Mouse (Mus musculus) liver, adult (tissue): ENCODE measurements around the gene Abhd17b.
A peak's percentile ranks its signal among the peaks of the same experiment; 100 is the strongest.

Experiments used
- GATA4 ChIP-seq: IDR thresholded peaks from 2 replicates; pipeline ENCODE4 v1.6.1; 2014; ENCODE audit warnings: mild to moderate bottlenecking, low read length; ENCODE audit not compliant: insufficient replicate concordance

Abhd17b gene

GRCm38 (mm10) chr19:21643935-21644334 is 9.1 kb upstream of the Abhd17b start:
- no peak for TF ChIP-seq GATA4

DNA sequence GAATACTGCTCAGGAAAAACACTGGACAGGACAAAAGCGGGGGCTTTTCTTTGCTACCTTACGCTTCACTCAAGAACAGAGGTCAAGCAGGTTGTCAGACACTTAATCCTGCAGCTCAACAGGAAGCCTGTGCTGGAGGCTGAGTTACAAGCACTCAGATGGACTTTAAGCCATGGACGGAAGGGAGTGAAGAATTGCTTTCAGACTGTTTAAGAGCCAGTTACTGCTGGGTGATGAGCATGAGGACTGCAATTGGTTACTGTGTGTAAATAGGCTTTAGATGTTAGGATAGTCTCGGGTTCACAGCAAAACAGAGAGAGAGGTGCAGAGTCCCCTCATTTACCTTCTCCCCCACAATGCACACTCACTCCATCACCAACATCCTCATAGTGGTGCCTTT is 7.7 kb upstream of the Abhd17b start:
- TF ChIP-seq GATA4 = no peak

GRCm38 (mm10) chr19:21646142-21646541 is 6.8 kb upstream of the Abhd17b start:
- no peak for TF ChIP-seq GATA4

DNA sequence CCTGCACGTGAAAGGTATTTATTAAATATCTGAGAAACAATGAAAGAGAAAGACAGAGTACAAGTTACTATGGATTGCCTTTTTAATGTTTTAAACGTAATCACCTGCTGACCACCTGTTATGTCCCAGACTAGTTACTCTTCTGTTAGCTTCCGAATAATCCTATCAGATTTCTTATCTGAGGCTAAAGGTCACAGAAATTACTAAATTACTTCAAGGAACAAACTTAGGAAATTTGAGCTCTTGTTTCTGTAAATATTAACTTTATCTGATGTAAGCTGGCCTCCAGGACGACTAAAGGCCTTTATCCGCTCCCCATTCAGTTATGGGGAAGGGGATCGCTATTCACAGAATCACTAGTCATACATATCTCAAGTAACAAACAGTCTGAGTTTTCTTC is 1.3 kb upstream of the Abhd17b start:
- peak; percentile 95 for TF ChIP-seq GATA4

GRCm38 (mm10) chr19:21652285-21653171 is 457 bp upstream of the Abhd17b start, which contains the start of gene 1110059E24Rik:
1110059E24Rik (minus strand) TSS chr19:21652976.
- no peak for TF ChIP-seq GATA4

- TF ChIP-seq GATA4 = no peak
These were observed 1.8 kb downstream of the Abhd17b start for GRCm38 (mm10) chr19:21654788-21655187.

DNA sequence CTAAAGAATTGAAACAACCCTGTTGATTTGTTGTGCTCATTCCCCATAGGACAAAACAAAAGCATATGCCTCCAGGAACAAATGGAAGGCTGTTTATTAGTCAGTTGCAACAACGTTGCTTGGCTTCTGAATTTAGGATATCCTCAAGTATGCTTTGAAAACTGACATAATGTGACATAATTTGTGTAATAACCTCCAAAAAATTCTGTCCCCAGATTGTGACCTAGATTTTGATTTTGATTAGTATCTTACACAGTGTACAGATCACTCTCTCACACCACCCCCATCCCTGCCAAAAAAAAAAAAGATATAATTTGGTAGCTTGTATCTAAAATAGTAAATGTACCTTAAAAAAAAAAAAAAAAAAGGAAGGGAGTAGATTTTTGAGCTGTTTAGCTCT is 7.7 kb downstream of the Abhd17b start:
- no peak for TF ChIP-seq GATA4

- TF ChIP-seq GATA4 = no peak
These were observed 10.9 kb downstream of the Abhd17b start for GRCm38 (mm10) chr19:21663756-21664456.

DNA sequence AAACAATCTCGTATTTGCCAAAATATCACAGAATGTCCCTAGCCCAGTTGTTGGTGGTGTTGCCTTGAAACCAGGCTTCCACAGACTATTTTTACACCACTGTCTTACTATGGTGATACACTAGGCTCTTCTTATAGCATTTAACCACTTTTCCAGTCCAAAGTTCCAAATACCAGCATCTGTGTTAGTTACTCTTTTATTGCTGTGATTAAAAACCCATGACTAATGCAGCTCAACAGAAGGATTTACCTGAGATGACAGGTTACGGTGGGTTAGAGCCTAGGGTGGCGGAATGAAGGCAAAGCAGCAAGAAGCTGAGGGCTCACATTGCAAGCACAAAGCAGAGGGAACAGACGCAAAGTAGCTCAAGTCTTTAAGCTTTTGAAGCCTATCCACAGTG is 16.7 kb downstream of the Abhd17b start:
- no peak for TF ChIP-seq GATA4

DNA sequence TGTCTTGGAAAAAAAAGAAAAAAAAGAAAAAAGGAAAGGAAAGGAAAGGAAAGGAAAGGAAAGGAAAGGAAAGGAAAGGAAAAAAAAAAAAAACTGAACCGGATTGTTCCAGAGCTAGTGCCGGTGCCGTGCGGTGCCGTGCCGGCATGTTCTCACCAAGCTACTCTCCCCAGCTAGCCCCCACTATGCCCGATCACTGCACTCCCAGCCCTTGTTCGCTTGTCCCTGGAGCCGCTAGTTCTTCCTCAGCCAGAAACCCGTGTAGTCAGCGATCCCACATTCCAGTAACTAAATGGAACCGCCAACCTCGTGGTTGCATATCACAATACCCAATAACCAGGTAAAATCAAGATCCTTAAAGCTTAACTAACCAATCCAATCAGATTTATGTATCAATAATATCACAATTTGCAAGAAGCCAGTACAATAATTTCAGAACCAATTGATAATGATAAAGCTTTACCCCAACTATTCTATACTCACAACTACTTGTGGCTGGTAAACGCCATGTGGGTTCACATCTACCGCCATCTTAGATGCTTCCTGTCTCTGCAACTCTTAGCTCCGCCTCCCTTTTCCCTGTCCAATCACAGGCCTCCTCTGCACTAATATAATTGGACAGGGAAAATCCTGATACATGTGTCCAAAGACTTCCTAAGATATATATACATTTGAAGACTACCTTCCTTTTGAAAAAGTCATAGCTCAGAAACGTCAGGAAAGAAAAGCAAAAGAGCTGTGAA is 21.5 kb downstream of the Abhd17b start:
- TF ChIP-seq GATA4 = no peak

DNA sequence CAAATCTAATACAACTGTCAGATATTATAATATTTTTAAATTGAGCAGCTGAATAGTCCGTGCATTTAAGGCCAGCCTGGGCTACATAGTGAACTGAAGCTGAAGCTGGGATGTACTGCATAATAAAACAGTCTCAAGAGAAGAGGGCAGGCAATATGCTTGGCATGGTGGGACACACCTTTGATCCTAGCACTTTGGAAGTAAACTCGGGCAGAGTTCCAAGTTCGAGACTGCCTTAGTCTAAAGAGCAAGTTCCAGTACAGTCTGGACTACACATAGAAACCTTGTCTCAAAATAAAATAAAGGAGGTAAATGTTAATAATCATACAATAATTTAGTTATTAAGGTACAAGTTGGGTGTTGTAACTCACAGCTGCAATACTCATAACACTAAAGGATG is 27.1 kb downstream of the Abhd17b start:
- no peak for TF ChIP-seq GATA4

DNA sequence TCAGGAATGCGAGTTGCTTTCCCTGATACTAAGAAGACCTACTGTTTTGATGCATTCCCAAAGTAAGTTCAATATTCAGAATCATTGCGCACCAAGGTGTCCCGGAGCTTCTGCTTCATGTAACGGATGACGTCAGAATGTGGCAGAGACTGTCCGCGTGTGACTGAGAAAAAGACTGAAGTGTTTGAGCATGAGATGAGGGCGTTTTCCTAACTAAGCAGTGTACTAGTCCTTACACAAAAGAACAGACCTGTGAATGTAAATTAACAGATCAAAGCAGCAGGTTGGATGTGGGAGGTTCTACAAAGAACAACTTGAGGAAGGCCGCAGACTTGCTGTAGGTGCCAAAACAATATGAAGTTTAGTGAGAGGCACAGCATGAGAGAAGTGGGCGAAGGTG is 28.0 kb downstream of the Abhd17b start:
- no peak for TF ChIP-seq GATA4

DNA sequence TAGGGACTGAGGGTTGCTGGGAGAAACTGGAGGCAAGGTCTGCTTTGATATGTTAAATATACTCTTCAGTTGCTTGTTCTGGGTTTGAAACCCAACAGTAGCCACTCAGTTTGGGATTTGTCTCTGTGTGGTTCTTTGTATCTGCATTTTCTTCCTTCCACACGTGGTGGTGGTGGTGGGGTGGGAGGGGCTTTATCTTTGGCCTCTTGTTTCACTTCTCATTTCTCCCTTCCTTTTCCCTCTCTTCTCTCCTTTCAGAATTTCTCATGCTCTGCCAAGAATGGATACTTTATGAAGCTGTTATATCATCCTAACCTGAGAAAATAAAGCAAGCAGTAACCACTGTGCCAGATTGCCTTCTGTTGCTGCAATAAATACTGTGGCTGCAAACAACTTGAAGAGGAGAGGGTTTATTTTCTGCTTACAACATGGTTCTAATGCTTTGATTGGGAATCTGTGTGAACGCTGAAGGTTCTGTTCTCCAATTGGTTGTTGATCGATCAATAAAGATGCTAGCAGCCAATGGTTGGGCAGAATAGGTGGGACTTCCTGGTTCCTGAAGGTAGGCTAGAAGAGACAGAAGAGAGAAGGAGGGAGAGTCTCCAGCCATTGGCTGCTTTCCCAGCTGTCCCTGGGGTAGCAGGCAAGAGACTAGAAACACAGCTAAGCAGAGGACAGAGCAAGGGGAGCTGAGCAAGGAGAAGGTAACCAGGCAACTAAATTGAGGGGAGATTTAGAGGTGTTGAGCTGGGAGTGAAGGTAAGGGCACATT is 60.5 kb downstream of the Abhd17b start:
- no peak for TF ChIP-seq GATA4

GRCm38 (mm10) chr19:21714278-21714883 is 61.4 kb downstream of the Abhd17b start:
- no peak for TF ChIP-seq GATA4
